Mouse (Mus musculus) CD4-positive, CD25-positive, alpha-beta regulatory T cell, adult 9 weeks (primary cell): ENCODE data around the gene Pmm2. TPM values are rescaled to one million over a fixed set of nuclear protein-coding genes. Genes with fewer than 3 reads are reported as not detected.

ENCODE experiments used
- polyA plus RNA-seq: library from polyadenylated mRNA; unstranded; fragments of 100-300 nt; shearing (Covaris generic); gene quantifications from one replicate; pipeline ENCODE4 v1.2.1, GENCODE M21; 2017

Gene Pmm2
- polyA plus RNA-seq: 121 TPM

GRCm38 (mm10) chr16:8637217-8638051 is at the start of gene Pmm2, which contains the start of gene Tmem186:
Pmm2 (plus strand) TSS chr16:8637674.
Tmem186 (minus strand) TSS chr16:8637712.

GRCm38 (mm10) chr16:8671551-8672349 is 34.3 kb downstream of the Pmm2 start, which contains the start of gene Carhsp1:
Carhsp1 (minus strand) TSS chr16:8672155.

GRCm38 (mm10) chr16:8680470-8680869 is 43.0 kb downstream of the Pmm2 start, which contains the start of gene Gm5767:
Gm5767 (plus strand) TSS chr16:8680770.

Other genes with a start within 250 kb of the Pmm2 start
- gene Tmem114, start 212.5 kb upstream of the Pmm2 start, polyA plus RNA-seq: not detected
- 42.5 TPM for gene Mettl22, start 166.9 kb upstream of the Pmm2 start, polyA plus RNA-seq
- gene Abat, start 124.2 kb upstream of the Pmm2 start, polyA plus RNA-seq: 0.77 TPM
- gene Tmem186, start within 50 bp of the Pmm2 start, polyA plus RNA-seq: 21.1 TPM
- 24.1 TPM for gene Carhsp1, start 34.5 kb downstream of the Pmm2 start, polyA plus RNA-seq
- gene Gm5767, start 43.1 kb downstream of the Pmm2 start, polyA plus RNA-seq: not detected
- gene Usp7, start 154.6 kb downstream of the Pmm2 start, polyA plus RNA-seq: 19.7 TPM
- 10.4 TPM for gene 1810013L24Rik, start 192.4 kb downstream of the Pmm2 start, polyA plus RNA-seq